Mouse (Mus musculus) lung, adult 2 months (tissue): ENCODE data around the gene Slc39a1. TPM values are rescaled to one million over a fixed set of nuclear protein-coding genes. Genes with fewer than 3 reads are reported as not detected.
"Not testable (repeated sequence)": the region's sequence is repeated elsewhere in the genome, so short reads cannot be mapped to it uniquely, and the experiment has no call there.

ENCODE experiments used
- DNase-seq: peaks from one replicate; pipeline ENCODE4 v3.0.0; 2022
- H3K4me1 ChIP-seq: fragments of 200-500 bp; 2 replicates; pipeline ENCODE4 v1.6.1; 2011; ENCODE audit warnings: low read length; ENCODE audit not compliant: control insufficient read depth, insufficient read depth
- H3K4me3 ChIP-seq: fragments of 200-500 bp; replicated peaks from 2 replicates; pipeline ENCODE3; 2011; ENCODE audit warnings: low read depth, mild to moderate bottlenecking, control low read depth, low read length; ENCODE audit errors: extremely low read depth
- CTCF ChIP-seq: fragments of 200-500 bp; IDR thresholded peaks from 2 replicates; pipeline ENCODE4 v1.5.1; 2011; ENCODE audit warnings: mild to moderate bottlenecking, low read length, control low read depth; ENCODE audit not compliant: insufficient read depth
- POLR2A ChIP-seq: fragments of 200-500 bp; IDR thresholded peaks from 2 replicates; pipeline ENCODE4 v1.6.1; 2011; ENCODE audit warnings: low read depth, mild to moderate bottlenecking, control low read depth, low read length, borderline replicate concordance; ENCODE audit errors: extremely low read depth
- WGBS: fragments of 180-500 bp; shearing (Covaris S2); methylation state at CpG from one replicate; pipeline ENCODE4 v1.1.7; 2018; 5-methylcytosine and 5-hydroxymethylcytosine counted together
- polyA plus RNA-seq: library from polyadenylated mRNA; depleted of rRNA; stranded (reverse); fragments of >200 nt; gene quantifications from 2 replicates; pipeline ENCODE4 v1.2.3, GENCODE M21; 2012

Slc39a1 gene
- polyA plus RNA-seq, 1 experiment: 83.7 TPM

- no peak overlapping the region for H3K4me3 ChIP-seq
- DNase-seq: no peak
- H3K4me1 ChIP-seq: 0 out of 2 replicates have a peak, but pooled peaks cover 2% of the 10 kb centered on the region
- 94% methylated on average over 9 of the region's 9 CpGs for WGBS
- no peak for TF ChIP-seq POLR2A
- TF ChIP-seq CTCF: no peak
These were observed 29.8 kb downstream of the Slc39a1 start for GRCm38 (mm10) chr3:90277793-90278192.

DNA sequence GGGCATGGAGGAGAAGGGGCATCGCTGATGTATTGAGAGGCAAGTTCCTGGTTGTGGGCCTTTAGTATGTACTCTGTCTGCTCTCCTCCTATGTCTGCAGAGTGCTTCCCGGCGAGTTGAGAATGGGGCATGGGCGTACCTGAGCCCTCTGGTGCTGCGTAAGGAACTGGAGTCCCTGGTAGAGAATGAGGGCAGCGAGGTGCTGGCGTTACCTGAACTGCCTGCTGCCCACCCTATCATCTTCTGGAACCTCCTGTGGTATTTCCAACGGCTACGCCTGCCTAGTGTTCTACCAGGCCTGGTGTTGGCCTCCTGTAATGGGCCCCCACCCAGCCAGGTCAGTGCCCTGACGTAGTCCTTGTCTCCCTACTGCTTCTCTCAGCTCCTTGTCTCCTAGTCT, 30.2 kb downstream of the Slc39a1 start:
- Histone ChIP-seq H3K4me1 (0 out of 2 replicates have a peak, but pooled peaks cover 2% of the 10 kb centered on the region), H3K4me3 (no peak overlapping the region)
- DNase-seq: no peak
- TF ChIP-seq CTCF: no peak
- TF ChIP-seq POLR2A: no peak
- 95% methylated on average over 10 of the region's 10 CpGs for WGBS

- no peak for DNase-seq
- no peak for TF ChIP-seq CTCF
- no peak for TF ChIP-seq POLR2A
- Histone ChIP-seq H3K4me1 (0 out of 2 replicates have a peak, but pooled peaks cover 2% of the 10 kb centered on the region), H3K4me3 (no peak overlapping the region)
- 92% methylated on average over 9 of the region's 9 CpGs for WGBS
These were observed 31.2 kb downstream of the Slc39a1 start for GRCm38 (mm10) chr3:90279216-90279615.

GRCm38 (mm10) chr3:90279743-90280142, 31.8 kb downstream of the Slc39a1 start:
- WGBS: 72% methylated on average over 7 of the region's 7 CpGs
- DNase-seq: no peak
- no peak overlapping the region for H3K4me3 ChIP-seq
- TF ChIP-seq CTCF: no peak
- no peak for TF ChIP-seq POLR2A
- 0 out of 2 replicates have a peak, but pooled peaks cover 2% of the 10 kb centered on the region for H3K4me1 ChIP-seq

DNA sequence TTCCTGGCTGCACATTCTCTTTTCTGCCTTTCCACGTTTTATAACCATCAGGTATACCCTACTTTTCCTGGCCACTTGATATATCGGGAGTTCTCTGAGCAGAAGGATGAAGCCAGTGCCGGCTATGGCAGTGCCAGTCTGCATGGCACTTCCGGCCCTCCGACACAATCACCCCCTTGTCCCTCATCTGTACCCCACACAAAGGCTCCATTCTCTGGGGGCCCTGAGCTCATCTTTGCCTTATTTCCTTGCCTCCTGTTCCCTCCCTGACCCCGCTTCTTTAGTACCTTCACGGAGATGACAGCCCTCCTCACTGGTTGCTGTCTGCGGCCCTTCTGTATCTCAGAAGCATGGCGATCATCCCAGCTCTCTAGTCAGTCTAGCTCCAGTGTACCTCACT, 32.7 kb downstream of the Slc39a1 start:
- H3K4me3 ChIP-seq: no peak overlapping the region
- TF ChIP-seq CTCF (no peak), POLR2A (no peak)
- no peak for DNase-seq
- H3K4me1 ChIP-seq: 0 out of 2 replicates have a peak, but pooled peaks cover 2% of the 10 kb centered on the region
- 91% methylated on average over 9 of the region's 9 CpGs for WGBS

- Histone ChIP-seq H3K4me1 (0 out of 2 replicates have a peak, but pooled peaks cover 2% of the 10 kb centered on the region), H3K4me3 (no peak overlapping the region)
- no peak for TF ChIP-seq CTCF
- 97% methylated on average over 2 of the region's 2 CpGs for WGBS
- DNase-seq: no peak
These were observed 36.2 kb downstream of the Slc39a1 start for GRCm38 (mm10) chr3:90284150-90284549.

- not testable (repeated sequence) for H3K4me3 ChIP-seq, DNase-seq, H3K4me1 ChIP-seq
- WGBS: 49% methylated on average over 2 of the region's 3 CpGs
These were observed 41.4 kb downstream of the Slc39a1 start for GRCm38 (mm10) chr3:90289403-90289802.

GRCm38 (mm10) chr3:90290602-90291001, 42.6 kb downstream of the Slc39a1 start:
- H3K4me3 ChIP-seq: no peak overlapping the region
- peaks cover 9% of the 10 kb centered on the region for H3K4me1 ChIP-seq
- 89% methylated on average over 1 of the region's 1 CpGs for WGBS
- DNase-seq: no peak
- no peak for TF ChIP-seq POLR2A
- TF ChIP-seq CTCF: no peak

- WGBS: 16% methylated on average over 2 of the region's 2 CpGs
- no peak for DNase-seq
- Histone ChIP-seq H3K4me3 (peak overlapping the region; percentile 98), H3K4me1 (peaks cover 15% of the 10 kb centered on the region)
- TF ChIP-seq CTCF (no peak), POLR2A (no peak)
These were observed 44.0 kb downstream of the Slc39a1 start for GRCm38 (mm10) chr3:90291982-90292344.

GRCm38 (mm10) chr3:90292345-90293275, 44.6 kb downstream of the Slc39a1 start, which contains the start of gene Gatad2b:
Gene Gatad2b, plus strand, starts transcription at chr3:90293178.
- WGBS: under 1% methylated on average over 47 of the region's 47 CpGs
- Histone ChIP-seq H3K4me1 (peaks cover 19% of the 10 kb centered on the region), H3K4me3 (peak within 1 kb of the TSS; percentile 98)
- peak; percentile 67; the same call in 1 of the 2 replicates for TF ChIP-seq POLR2A
- no peak for TF ChIP-seq CTCF
- peak; percentile 96 for DNase-seq
